Mouse (Mus musculus): Measurements from ENCODE around the gene Ano6.

Gene Ano6

DNA sequence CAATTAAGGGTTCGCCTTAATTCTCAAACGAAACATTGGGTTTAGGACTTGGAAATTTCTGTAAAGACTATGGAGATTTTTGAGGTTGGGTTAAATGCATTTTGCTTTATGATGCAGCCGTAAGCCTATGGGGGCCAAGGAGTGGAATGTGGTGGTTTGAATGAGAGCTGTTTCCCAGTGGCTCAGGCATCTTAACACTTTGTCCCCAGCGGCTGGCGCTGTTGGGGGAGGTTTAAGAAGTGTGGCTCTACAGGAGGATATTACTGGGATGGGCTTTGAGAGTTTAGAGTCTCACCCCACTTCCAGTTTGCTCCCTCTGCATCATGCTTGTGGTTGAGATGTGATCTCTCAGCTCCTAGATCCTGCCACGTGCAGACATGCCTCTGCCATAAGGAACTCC lies 131.9 kb downstream of the Ano6 start:
- DNase-seq (ENCODE audit: low read depth, low spot score): no peak

- no peak for DNase-seq (ENCODE audit: low read depth, low spot score)
These were observed 134.8 kb downstream of the Ano6 start for GRCm38 (mm10) chr15:95925334-95925986.

GRCm38 (mm10) chr15:95929087-95929486 lies 138.4 kb downstream of the Ano6 start:
- no peak for DNase-seq (ENCODE audit: low read depth, low spot score)

DNA sequence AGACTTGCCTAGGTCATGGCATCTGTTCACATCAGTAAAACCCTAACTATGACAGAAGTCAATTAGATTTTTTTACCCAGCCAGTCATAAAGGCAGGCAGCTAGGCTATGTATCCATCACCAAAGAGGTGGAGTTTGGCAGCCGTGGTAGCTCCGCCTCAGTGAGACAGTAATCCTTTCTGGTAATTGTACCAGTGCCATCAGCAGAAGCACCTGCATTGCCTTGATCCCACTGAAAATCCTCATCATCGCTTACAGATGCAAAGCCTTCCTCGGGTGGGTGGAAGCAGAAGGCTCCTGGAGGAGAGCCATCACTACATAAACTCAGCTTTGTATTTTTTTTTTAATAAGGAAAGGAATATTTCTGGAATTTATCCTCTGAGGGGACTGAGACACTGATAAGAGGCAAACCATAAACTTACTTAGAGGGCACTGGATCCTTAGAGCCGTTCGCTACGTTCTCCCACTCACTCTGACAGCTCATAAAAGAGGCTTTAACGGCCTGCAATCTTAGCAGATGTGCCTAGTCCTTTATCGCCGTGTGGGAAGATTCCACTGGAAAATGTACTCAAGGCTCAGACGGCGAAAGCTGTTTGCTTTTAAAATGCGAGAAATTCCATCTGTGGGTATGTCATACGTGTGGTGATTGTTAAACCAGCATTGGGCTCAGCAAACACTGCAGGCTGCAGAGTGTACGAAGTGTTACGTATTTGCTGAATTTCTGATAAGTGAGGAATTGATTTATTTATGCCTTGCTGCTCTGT lies 140.6 kb downstream of the Ano6 start:
- peak; percentile 87 for DNase-seq (ENCODE audit: low read depth, low spot score)

DNA sequence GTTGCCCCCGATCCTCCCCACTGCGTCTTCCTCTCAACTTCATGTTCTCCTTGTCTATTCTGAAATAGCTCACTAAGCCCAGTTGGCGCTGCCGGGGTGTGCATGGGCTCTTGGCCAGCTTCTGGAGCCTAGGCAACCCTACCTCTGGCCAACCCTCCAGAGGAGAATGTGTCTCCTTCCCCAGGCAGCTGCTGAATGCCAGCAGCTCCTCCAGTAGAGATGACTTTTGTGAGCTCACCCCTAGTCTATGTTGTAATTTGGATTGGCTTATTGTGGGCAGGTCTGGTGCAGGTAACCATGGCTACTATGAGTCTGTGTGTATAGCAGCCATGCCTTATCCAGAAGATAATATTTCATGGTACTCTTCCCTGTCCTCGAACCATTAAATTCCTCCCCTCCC lies 141.7 kb downstream of the Ano6 start:
- peak; percentile 71 for DNase-seq (ENCODE audit: low read depth, low spot score)

DNA sequence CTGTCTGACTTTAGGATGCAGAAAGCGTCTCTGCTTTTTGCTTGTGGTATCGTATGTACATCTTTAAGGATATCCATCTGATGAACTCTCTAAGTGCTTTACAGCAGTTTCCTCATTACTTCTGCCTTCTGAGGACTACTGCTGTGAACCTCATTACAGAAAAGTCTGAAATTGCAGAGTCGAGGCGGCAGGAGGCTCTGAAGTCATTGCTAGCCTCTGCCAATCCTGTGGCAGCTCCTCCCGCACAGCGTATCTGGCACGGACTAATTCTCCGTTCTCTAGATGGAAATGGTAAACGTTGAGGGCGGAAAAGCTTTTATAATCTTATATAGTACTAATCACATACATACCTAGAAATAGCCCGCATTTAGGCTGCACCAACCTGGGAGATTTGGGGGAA lies 144.5 kb downstream of the Ano6 start:
- DNase-seq (ENCODE audit: low read depth, low spot score): peak; percentile 77

- DNase-seq (ENCODE audit: low read depth, low spot score): no peak
These were observed 152.8 kb downstream of the Ano6 start for GRCm38 (mm10) chr15:95943470-95943869.

- DNase-seq (ENCODE audit: low read depth, low spot score): no peak
These were observed 153.7 kb downstream of the Ano6 start for GRCm38 (mm10) chr15:95944299-95944698.

- DNase-seq (ENCODE audit: low read depth, low spot score): peak; percentile 40
These were observed 155.5 kb downstream of the Ano6 start for GRCm38 (mm10) chr15:95945951-95946708.

DNA sequence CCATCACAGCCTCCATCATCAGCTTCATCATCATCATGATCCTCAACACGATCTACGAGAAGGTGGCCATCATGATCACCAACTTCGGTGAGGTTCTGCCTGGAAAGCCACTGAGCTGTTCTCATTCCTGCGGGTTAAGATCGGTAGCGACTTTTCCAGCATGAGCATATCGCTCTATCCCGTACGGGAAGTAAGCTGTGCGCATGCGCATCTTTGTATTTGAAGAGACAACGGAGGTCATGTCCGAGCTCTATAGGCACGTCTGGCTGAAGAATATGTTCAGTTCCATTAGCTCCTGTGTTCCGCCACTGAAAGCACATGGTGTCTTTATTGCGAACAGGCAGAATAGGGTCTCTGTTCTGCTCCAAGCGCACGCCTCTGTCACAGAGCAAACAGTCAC lies 157.8 kb downstream of the Ano6 start:
- DNase-seq (ENCODE audit: low read depth, low spot score): no peak

GRCm38 (mm10) chr15:95949336-95949735 lies 158.7 kb downstream of the Ano6 start:
- DNase-seq (ENCODE audit: low read depth, low spot score): no peak

- no peak for DNase-seq (ENCODE audit: low read depth, low spot score)
These were observed 160.9 kb downstream of the Ano6 start for GRCm38 (mm10) chr15:95951497-95951896.

GRCm38 (mm10) chr15:95956692-95957091 lies 166.0 kb downstream of the Ano6 start:
- no peak for DNase-seq (ENCODE audit: low read depth, low spot score)

GRCm38 (mm10) chr15:95962411-95963123 lies 171.9 kb downstream of the Ano6 start:
- no peak for DNase-seq (ENCODE audit: low read depth, low spot score)

- DNase-seq (ENCODE audit: low read depth, low spot score): no peak
These were observed 172.5 kb downstream of the Ano6 start for GRCm38 (mm10) chr15:95963124-95963482.

DNA sequence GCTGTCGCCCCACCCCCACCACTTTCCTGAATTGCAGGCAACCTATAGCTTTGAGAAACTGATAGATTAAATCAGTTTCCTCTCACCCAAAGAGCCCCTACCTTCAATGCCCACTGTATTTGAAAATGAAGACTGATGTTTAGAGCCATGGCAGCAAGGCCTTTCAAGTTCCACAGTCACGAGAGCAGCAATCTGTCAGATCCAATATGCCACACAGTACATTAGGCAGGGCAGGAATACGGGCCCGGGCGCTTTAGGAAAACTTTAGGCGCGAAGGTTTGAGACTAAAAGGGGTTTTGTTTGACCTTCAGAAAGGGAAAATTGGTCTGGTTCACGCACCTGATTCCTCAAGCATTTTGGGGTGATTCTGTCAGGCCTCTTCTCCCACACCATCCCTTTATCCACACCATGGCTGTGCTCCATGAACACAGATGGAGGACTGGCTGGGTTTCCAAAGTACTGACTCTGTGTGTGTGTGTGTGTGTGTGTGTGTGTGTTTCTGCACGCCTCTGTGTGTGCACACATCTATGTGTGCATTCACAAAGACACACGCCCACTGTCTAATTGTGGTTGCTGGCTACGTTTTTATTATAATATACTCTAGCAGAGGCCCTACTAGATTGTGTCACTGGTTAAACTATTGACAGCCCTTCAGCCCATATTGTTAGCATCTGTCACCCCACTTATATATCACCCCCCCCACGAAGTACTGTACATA lies 173.0 kb downstream of the Ano6 start:
- peak; percentile 23 for DNase-seq (ENCODE audit: low read depth, low spot score)

DNA sequence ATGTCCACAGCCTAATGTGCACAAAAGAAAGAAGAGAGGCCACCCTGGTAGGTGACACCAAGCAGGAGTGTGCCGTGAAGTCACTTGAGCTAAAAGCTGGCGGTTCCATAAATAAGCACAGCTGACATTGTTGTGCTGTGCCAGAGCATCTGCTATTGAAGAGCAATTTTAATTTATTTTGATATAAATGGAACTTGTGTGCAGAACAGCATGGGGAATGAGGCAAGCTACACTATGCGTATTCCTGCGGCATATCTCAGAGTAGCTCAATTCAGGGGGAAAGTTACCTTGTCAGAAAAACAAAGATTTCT lies 173.6 kb downstream of the Ano6 start:
- DNase-seq (ENCODE audit: low read depth, low spot score): peak; percentile 58

GRCm38 (mm10) chr15:95966979-95967378 lies 176.3 kb downstream of the Ano6 start:
- DNase-seq (ENCODE audit: low read depth, low spot score): no peak

DNA sequence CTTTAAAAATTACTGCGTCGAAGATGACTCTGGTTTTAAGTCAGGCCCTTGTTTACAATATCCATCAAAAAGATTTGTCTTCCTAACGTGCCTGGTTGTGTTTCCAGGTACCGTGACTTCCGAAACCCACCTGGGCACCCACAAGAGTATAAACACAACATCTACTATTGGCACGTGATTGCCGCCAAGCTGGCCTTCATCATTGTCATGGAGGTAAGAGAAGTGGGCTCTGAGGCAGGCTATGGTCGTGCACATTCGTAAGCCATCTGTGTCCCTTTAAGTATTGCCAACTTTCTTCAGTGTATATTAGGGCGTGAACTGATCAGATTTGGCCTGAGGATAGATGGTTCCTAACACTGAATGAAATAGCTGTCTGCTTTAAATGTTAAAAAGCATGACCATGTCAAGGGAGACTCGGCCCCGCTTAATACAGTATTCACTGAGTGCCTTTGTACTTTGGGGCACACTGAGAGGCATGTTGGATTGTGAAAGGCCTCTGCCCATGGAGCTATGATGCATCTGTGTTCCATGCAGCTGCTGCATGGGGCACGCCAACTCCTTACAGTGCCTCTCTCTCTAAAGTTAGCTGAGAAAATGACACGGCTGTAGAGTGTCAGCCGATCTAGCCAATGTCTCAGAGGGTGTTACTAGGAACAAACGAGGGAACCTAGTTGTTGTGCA lies 177.0 kb downstream of the Ano6 start:
- DNase-seq (ENCODE audit: low read depth, low spot score): no peak

GRCm38 (mm10) chr15:95969596-95969995 lies 179.0 kb downstream of the Ano6 start:
- no peak for DNase-seq (ENCODE audit: low read depth, low spot score)

DNA sequence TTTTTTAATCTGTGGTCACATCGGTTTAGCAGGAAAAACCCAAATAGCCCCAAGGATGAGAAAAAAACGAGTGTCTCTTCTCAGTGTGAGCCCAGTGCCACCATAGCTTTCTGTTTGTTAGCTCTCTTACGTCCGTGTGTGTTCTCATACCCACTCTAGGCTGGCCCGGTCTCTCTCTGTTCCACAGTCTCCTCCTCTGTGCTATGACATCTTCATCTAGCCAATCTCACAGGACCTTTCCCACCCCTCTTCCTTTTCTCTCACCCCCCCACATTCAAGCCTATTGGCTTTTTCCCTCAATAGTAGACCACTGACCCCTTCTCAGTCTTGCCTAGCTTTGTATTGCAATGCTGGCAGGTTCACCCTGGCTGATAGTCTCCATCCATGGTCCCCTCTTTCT lies 179.5 kb downstream of the Ano6 start:
- no peak for DNase-seq (ENCODE audit: low read depth, low spot score)

All from brain, adult 2 months (tissue).